Mouse (Mus musculus): ENCODE data around the gene Cep78. TPM values are rescaled to one million over a fixed set of nuclear protein-coding genes. Genes with fewer than 3 reads are reported as not detected.

The Cep78 gene
- polyA plus RNA-seq, 1 experiment from 2014 or later: 9.0 TPM

GRCm38 (mm10) chr19:15911441-15911840 is 73.3 kb downstream of the Cep78 start:
- Histone ChIP-seq H3K9ac (ENCODE audit: low read length) (no peak overlapping the region), H3K36me3 (ENCODE audit: control insufficient read depth, insufficient read depth, low read length) (peaks cover 8% of the 10 kb centered on the region; the same call in 1 of the 2 replicates), H3K9me3 (ENCODE audit: control insufficient read depth, low read length) (no peaks in the 10 kb centered on the region), H3K4me1 (replicated peaks; ENCODE audit: control insufficient read depth, insufficient read depth) (no peaks in the 10 kb centered on the region), H3K4me3 (ENCODE audit: low read depth, low read length) (no peak overlapping the region), H3K4me2 (replicated peaks; ENCODE audit: low read depth) (no peak overlapping the region), H3K27me3 (ENCODE audit: control insufficient read depth, insufficient read depth, low read length) (no peaks in the 10 kb centered on the region), H3K27ac (replicated peaks) (no peak overlapping the region)
- ATAC-seq (ENCODE audit: low FRiP score, low TSS enrichment) (no peak), DNase-seq (ENCODE audit: low spot score) (no peak)
- WGBS: 87% methylated on average over 5 of the region's 5 CpGs
- TF ChIP-seq CTCF (IDR thresholded peaks at IDR 0.05; ENCODE audit: low read depth) (no peak), EP300 (optimal IDR thresholded peaks at IDR 0.05) (no peak)

DNA sequence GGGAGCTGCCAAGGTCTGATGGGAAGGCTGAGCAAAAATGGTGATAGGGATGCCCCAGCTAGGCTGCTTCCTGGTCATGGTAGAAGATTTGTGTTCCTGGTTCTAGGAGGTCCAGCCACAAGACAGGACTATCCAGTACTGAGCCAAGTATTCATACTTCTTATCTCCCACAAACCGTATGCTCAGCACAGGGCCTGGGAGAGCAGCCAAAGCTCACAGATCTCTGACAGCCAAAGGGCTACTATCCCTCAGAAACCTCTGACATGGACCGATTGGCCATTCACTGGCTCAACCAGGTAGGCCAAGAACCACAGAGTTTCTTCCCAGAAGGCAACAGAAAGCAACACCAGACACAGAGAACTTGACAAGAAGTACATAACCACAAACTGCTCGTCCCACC is 73.8 kb downstream of the Cep78 start:
- Histone ChIP-seq H3K4me3 (ENCODE audit: low read depth, low read length) (no peak overlapping the region), H3K36me3 (ENCODE audit: control insufficient read depth, insufficient read depth, low read length) (peaks cover 8% of the 10 kb centered on the region), H3K4me1 (replicated peaks; ENCODE audit: control insufficient read depth, insufficient read depth) (no peaks in the 10 kb centered on the region), H3K27ac (replicated peaks) (no peak overlapping the region), H3K27me3 (ENCODE audit: control insufficient read depth, insufficient read depth, low read length) (no peaks in the 10 kb centered on the region), H3K9me3 (ENCODE audit: control insufficient read depth, low read length) (no peaks in the 10 kb centered on the region), H3K9ac (ENCODE audit: low read length) (no peak overlapping the region), H3K4me2 (replicated peaks; ENCODE audit: low read depth) (no peak overlapping the region)
- DNase-seq (ENCODE audit: low spot score) (no peak), ATAC-seq (ENCODE audit: low FRiP score, low TSS enrichment) (no peak)
- WGBS: 63% methylated on average over 3 of the region's 3 CpGs
- TF ChIP-seq CTCF (IDR thresholded peaks at IDR 0.05; ENCODE audit: low read depth) (no peak), EP300 (optimal IDR thresholded peaks at IDR 0.05) (no peak)

- Histone ChIP-seq H3K27ac (replicated peaks) (no peak overlapping the region), H3K4me1 (replicated peaks; ENCODE audit: control insufficient read depth, insufficient read depth) (no peaks in the 10 kb centered on the region), H3K36me3 (ENCODE audit: control insufficient read depth, insufficient read depth, low read length) (peaks cover 8% of the 10 kb centered on the region), H3K9me3 (ENCODE audit: control insufficient read depth, low read length) (no peaks in the 10 kb centered on the region), H3K4me2 (replicated peaks; ENCODE audit: low read depth) (no peak overlapping the region), H3K4me3 (ENCODE audit: low read depth, low read length) (no peak overlapping the region), H3K27me3 (ENCODE audit: control insufficient read depth, insufficient read depth, low read length) (no peaks in the 10 kb centered on the region), H3K9ac (ENCODE audit: low read length) (no peak overlapping the region)
- ATAC-seq (ENCODE audit: low FRiP score, low TSS enrichment): no peak
- no peak for DNase-seq (ENCODE audit: low spot score)
- WGBS: 82% methylated on average over 1 of the region's 1 CpGs
- TF ChIP-seq EP300 (optimal IDR thresholded peaks at IDR 0.05): no peak
- no peak for TF ChIP-seq CTCF (IDR thresholded peaks at IDR 0.05; ENCODE audit: low read depth)
Observed at GRCm38 (mm10) chr19:15910488-15910887, 74.3 kb downstream of the Cep78 start.

DNA sequence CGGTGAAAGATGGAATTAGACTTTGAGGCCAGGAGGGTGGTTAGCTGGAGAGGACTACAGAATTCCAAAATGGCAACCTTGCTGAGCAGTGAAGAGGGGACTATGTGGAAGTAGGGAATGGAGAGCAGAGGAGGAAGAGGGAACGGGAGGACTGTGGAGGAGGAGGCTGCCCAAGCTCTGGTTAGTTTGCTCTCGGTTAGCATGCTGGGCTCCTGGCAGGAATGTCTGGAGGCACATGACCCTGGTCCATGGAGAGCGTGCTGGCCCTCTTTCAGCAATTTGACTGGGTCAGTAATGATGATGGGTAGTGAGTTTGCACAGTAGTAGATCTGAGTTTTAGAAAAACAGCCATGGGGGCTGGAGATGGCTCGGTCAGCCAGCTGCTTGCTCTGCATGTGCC is 76.8 kb downstream of the Cep78 start:
- no peak for DNase-seq (ENCODE audit: low spot score)
- H3K4me3 ChIP-seq (ENCODE audit: low read depth, low read length): no peak overlapping the region
- no peaks in the 10 kb centered on the region for H3K27me3 ChIP-seq (ENCODE audit: control insufficient read depth, insufficient read depth, low read length)
- no peak overlapping the region for H3K4me2 ChIP-seq (replicated peaks; ENCODE audit: low read depth)
- H3K9me3 ChIP-seq (ENCODE audit: control insufficient read depth, low read length): no peaks in the 10 kb centered on the region
- WGBS: 89% methylated on average over 5 of the region's 5 CpGs
- TF ChIP-seq EP300 (optimal IDR thresholded peaks at IDR 0.05): no peak
- no peak for TF ChIP-seq CTCF (IDR thresholded peaks at IDR 0.05; ENCODE audit: low read depth)
- no peak for ATAC-seq (ENCODE audit: low FRiP score, low TSS enrichment)
- no peak overlapping the region for H3K9ac ChIP-seq (ENCODE audit: low read length)
- no peaks in the 10 kb centered on the region for H3K4me1 ChIP-seq (replicated peaks; ENCODE audit: control insufficient read depth, insufficient read depth)
- no peak overlapping the region for H3K27ac ChIP-seq (replicated peaks)
- peaks cover 8% of the 10 kb centered on the region for H3K36me3 ChIP-seq (ENCODE audit: control insufficient read depth, insufficient read depth, low read length)

Other genes starting within 250 kb of the Cep78 start
- gene Psat1, start 37.7 kb downstream of the Cep78 start, polyA plus RNA-seq (2015; fragmentation: Nextera tagmentation; extraction: Ambion mirVana): 63.2 and 67.9 TPM in 2 replicates
- gene Gnaq, start 147.8 kb upstream of the Cep78 start, polyA plus RNA-seq (2015; fragmentation: Nextera tagmentation; extraction: Ambion mirVana): 18.1 and 18.6 TPM in 2 replicates